Mouse (Mus musculus) heart, embryonic 16.5 days (tissue): ENCODE measurements around the gene Nucb1. TPM values are rescaled to one million over a fixed set of nuclear protein-coding genes. Genes with fewer than 3 reads are reported as not detected.

Source experiments
- ATAC-seq: fragments of 200-750 bp; cut with Nextera tagmentation; replicated peaks from 2 replicates; pipeline ENCODE4 v1.8.0; 2017; ENCODE audit warnings: moderate number of reproducible peaks; ENCODE audit not compliant: insufficient read depth, low FRiP score; ENCODE audit errors: extremely low read depth
- H3K27ac ChIP-seq: fragments of 300-500 bp; sonication (generic); 2 replicates; pipeline ENCODE4 v1.5.1; 2014; ENCODE audit warnings: mild to moderate bottlenecking, low read length, control low read depth, moderate library complexity
- H3K27me3 ChIP-seq: fragments of 300-500 bp; sonication (generic); 2 replicates; pipeline ENCODE4 v1.6.1; 2014; ENCODE audit warnings: low read length, mixed read lengths; ENCODE audit not compliant: control insufficient read depth, insufficient read depth
- H3K36me3 ChIP-seq: fragments of 300-500 bp; sonication (generic); 2 replicates; pipeline ENCODE4 v1.6.1; 2014; ENCODE audit not compliant: control insufficient read depth, insufficient read depth
- H3K4me1 ChIP-seq: fragments of 300-500 bp; sonication (generic); 2 replicates; pipeline ENCODE4 v1.6.1; 2014; ENCODE audit warnings: low read length, mixed read lengths; ENCODE audit not compliant: control insufficient read depth, insufficient read depth
- H3K4me2 ChIP-seq: fragments of 300-500 bp; sonication (generic); 2 replicates; pipeline ENCODE4 v1.6.1; 2014; ENCODE audit warnings: low read depth, mild to moderate bottlenecking, control low read depth, low read length
- H3K4me3 ChIP-seq: fragments of 300-500 bp; sonication (generic); 2 replicates; pipeline ENCODE4 v1.5.1; 2014; ENCODE audit warnings: mild to moderate bottlenecking, control low read depth, low read length
- H3K9ac ChIP-seq: fragments of 300-500 bp; sonication (generic); 2 replicates; pipeline ENCODE4 v1.6.1; 2014; ENCODE audit warnings: low read length, control low read depth
- H3K9me3 ChIP-seq: fragments of 300-500 bp; sonication (generic); replicated peaks from 2 replicates; pipeline ENCODE4 v1.6.1; 2016; ENCODE audit warnings: low read length; ENCODE audit not compliant: control insufficient read depth
- WGBS: fragments of 180-500 bp; shearing (Covaris S2); extraction: QIAGEN DNeasy Blood & Tissue Kit; methylation state at CpG from one replicate; pipeline ENCODE4 v1.1.7; 2014; 5-methylcytosine and 5-hydroxymethylcytosine counted together
- polyA plus RNA-seq: library from polyadenylated mRNA; unstranded; fragments of >200 nt; fragmentation: Nextera tagmentation; extraction: Ambion mirVana; gene quantifications from 2 replicates; pipeline ENCODE4 v1.2.1, GENCODE M21; 2015

The Nucb1 gene
- polyA plus RNA-seq, 1 experiment from 2014 or later, result 156 TPM

DNA sequence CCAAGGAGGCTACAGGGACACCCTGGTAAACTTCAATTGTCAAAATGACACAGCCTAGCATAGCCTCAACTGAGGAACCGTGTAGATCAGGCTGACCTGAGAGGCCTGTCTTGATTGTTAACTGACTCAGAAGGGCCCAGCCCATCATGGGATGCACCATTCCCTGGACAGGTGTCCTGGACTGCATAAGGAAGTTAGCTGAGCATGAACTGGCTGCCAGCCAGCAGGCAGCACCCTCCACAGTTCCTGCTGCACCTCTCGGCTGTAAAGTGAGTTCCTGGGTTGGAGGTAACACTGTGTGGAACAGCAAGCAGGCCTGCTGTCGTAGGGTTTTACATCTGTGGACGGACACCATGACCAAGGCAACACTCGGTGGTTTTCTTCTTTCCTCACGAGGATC, 2.6 kb downstream of the Nucb1 start:
- no peaks in the 10 kb centered on the region for H3K27me3 ChIP-seq
- H3K9me3 ChIP-seq, result no peaks in the 10 kb centered on the region
- H3K9ac ChIP-seq, result no peak overlapping the region
- no peak overlapping the region for H3K27ac ChIP-seq
- no peak overlapping the region for H3K4me3 ChIP-seq
- no peaks in the 10 kb centered on the region for H3K36me3 ChIP-seq
- WGBS, result 81% methylated on average over 6 of the region's 6 CpGs
- H3K4me1 ChIP-seq, result peaks cover 12% of the 10 kb centered on the region
- no peak for ATAC-seq
- H3K4me2 ChIP-seq, result no peak overlapping the region

DNA sequence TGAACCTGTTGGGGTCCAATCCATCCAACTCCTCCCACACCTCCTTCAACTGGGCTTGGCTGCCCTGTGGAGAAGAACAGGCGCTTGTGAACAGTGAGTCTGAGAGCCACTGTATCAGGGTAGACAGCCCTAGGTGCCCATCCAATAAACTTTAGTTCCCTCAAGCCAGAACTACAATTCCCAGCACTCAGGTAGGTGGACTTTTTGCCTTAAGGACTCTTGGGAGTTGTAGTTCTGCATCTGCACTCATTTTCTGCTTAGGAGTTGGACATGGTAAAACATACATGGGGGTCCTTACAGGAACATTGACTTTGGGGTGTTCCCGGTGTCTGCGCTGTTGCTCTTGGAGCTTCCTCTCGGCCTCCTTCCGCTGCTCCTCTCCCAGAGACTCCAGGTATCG, 11.8 kb downstream of the Nucb1 start:
- no peak overlapping the region for H3K4me3 ChIP-seq
- ATAC-seq, result no peak
- H3K4me1 ChIP-seq, result no peaks in the 10 kb centered on the region
- no peak overlapping the region for H3K4me2 ChIP-seq
- H3K9ac ChIP-seq, result no peak overlapping the region
- H3K36me3 ChIP-seq, result peaks cover 33% of the 10 kb centered on the region
- H3K27me3 ChIP-seq, result no peaks in the 10 kb centered on the region
- no peaks in the 10 kb centered on the region for H3K9me3 ChIP-seq
- 95% methylated on average over 6 of the region's 6 CpGs for WGBS
- no peak overlapping the region for H3K27ac ChIP-seq

DNA sequence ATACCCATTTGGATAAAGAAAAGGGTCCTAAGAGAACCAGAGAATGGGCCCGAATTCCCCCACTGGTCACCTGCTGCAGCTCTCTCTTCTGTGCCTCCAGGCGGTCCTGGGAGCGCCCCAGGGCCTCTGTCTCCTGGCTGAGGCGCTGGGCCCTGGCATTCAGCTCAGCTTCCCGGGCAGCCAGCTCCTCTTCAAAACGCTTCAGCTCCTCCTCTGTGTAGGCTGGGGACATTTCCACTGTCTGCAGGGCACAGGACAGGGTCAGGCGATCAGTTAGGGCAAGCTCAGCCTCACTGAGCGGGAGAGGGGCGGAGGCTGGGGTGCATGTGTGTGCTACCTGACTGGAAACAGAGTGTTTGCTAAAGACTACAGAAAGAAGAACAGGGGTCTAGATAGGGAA, 15.7 kb downstream of the Nucb1 start:
- Histone ChIP-seq H3K27me3 (no peaks in the 10 kb centered on the region), H3K27ac (no peak overlapping the region), H3K36me3 (peaks cover 33% of the 10 kb centered on the region), H3K4me2 (no peak overlapping the region), H3K4me1 (peaks cover 5% of the 10 kb centered on the region; the same call in 1 of the 2 replicates), H3K9ac (no peak overlapping the region), H3K4me3 (no peak overlapping the region), H3K9me3 (no peaks in the 10 kb centered on the region)
- WGBS, result 85% methylated on average over 9 of the region's 9 CpGs
- ATAC-seq, result no peak

DNA sequence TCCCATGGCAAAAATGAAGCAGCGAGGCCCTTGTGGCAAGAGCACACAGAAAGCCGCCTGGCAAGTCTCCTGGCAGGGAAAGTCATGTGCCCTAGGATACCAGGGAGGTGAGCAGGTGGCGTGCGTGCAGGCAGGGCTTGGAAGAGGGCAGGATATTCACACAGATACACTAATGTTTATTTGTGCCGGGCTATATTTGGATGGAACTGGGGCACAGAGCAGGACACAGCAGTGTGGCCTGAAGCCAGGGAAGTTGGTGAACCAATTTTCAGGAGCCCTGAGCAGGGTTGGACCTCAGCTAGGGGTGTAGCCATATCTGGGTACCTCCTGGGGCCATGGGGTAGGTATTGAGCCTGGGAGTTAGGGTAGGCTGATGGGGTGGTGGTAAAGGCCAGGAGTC, 17.3 kb downstream of the Nucb1 start:
- no peak; the same call in 1 of the 2 replicates for ATAC-seq
- no peak overlapping the region for H3K4me2 ChIP-seq
- H3K27ac ChIP-seq, result no peak overlapping the region; the same call in 1 of the 2 replicates
- no peaks in the 10 kb centered on the region for H3K9me3 ChIP-seq
- H3K27me3 ChIP-seq, result no peaks in the 10 kb centered on the region
- peaks cover 31% of the 10 kb centered on the region for H3K36me3 ChIP-seq
- H3K4me3 ChIP-seq, result no peak overlapping the region
- H3K4me1 ChIP-seq, result peaks cover 9% of the 10 kb centered on the region; the same call in 1 of the 2 replicates
- no peak overlapping the region for H3K9ac ChIP-seq
- WGBS, result 83% methylated on average over 5 of the region's 5 CpGs

DNA sequence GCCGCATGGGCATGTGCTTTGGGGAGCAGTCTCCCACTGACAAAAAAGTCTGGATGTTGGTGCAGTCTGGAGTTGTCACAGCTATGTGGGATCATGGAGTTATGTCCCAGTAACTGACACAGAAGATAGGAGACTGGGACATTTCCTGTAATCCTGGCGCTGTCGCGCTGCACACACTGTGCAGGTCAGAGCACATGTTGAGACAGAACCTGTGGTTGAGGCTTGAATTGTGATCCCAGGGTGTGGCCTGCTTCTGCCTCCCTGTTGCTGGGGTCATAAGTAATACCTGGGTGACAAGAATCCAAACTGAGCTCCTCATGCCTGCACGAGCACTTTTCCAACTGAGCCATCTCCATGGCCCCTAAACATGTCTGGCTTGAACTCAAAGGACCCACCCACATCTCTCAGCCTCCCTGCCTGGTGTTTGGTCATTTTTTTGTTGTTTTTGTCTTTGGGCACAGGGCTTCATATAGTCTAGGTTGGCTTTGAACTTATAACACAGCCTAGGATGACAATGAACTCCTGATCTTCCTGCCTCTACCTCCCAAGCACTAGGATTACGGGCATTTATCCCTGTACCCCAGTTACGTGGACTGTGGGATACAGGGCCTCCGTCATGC, 17.9 kb downstream of the Nucb1 start:
- Histone ChIP-seq H3K4me2 (no peak overlapping the region), H3K27ac (no peak overlapping the region), H3K36me3 (peaks cover 27% of the 10 kb centered on the region), H3K9ac (no peak overlapping the region), H3K27me3 (no peaks in the 10 kb centered on the region), H3K4me1 (peaks cover 9% of the 10 kb centered on the region; the same call in 1 of the 2 replicates), H3K9me3 (no peaks in the 10 kb centered on the region), H3K4me3 (no peak overlapping the region)
- ATAC-seq, result no peak
- 92% methylated on average over 8 of the region's 8 CpGs for WGBS

DNA sequence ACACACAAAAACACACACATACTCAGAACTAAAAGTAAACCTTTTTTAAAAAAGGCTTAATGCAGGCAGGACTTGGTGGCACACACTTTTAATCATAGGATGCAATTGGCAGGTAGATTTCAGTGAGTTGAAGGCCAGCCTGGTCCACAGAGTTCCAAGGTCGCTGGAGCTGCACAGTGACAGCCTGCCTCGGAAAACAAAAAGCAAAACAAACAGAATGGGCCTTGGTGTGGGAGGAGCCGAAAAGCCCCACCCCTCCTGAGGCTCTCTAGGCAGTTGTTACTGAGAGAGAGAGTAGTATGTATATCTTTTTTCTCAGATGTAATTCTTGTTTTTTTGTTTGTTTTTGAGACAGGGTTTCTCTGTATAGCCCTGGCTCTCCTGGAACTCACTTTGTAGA, 18.9 kb downstream of the Nucb1 start:
- Histone ChIP-seq H3K36me3 (peaks cover 23% of the 10 kb centered on the region), H3K4me2 (no peak overlapping the region; the same call in 1 of the 2 replicates), H3K4me1 (peaks cover 9% of the 10 kb centered on the region; the same call in 1 of the 2 replicates), H3K27ac (no peak overlapping the region), H3K4me3 (no peak overlapping the region), H3K9ac (0 out of 2 replicates have a peak overlapping the region, but pooled peaks have one; percentile 5), H3K9me3 (no peaks in the 10 kb centered on the region), H3K27me3 (no peaks in the 10 kb centered on the region)
- 22% methylated on average over 3 of the region's 3 CpGs for WGBS
- ATAC-seq, result no peak

DNA sequence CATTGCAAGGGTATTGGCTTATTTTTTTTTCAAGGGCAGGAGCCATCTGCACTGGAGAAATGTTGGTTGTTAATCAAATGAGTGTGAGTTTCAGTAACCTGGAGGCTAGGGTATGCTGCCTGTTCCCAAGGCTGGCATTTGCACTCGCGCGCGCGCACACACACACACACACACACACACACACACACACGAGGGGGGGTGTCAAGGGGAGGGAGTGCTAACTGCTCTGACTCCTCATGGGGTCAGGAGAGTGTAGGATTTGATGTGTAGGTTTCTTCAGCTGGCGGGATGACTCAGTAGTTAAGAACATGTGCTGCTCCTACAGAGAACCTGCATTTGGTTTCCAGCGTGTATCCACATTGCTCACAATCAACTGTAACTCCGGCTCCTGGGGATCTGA, 19.4 kb downstream of the Nucb1 start:
- no peak for ATAC-seq
- no peak overlapping the region for H3K27ac ChIP-seq
- H3K4me1 ChIP-seq, result peaks cover 9% of the 10 kb centered on the region; the same call in 1 of the 2 replicates
- no peaks in the 10 kb centered on the region for H3K27me3 ChIP-seq
- H3K4me2 ChIP-seq, result no peak overlapping the region; the same call in 1 of the 2 replicates
- 35% methylated on average over 9 of the region's 9 CpGs for WGBS
- no peaks in the 10 kb centered on the region for H3K9me3 ChIP-seq
- H3K36me3 ChIP-seq, result peaks cover 23% of the 10 kb centered on the region
- no peak overlapping the region for H3K4me3 ChIP-seq
- 0 out of 2 replicates have a peak overlapping the region, but pooled peaks have one; percentile 5 for H3K9ac ChIP-seq

DNA sequence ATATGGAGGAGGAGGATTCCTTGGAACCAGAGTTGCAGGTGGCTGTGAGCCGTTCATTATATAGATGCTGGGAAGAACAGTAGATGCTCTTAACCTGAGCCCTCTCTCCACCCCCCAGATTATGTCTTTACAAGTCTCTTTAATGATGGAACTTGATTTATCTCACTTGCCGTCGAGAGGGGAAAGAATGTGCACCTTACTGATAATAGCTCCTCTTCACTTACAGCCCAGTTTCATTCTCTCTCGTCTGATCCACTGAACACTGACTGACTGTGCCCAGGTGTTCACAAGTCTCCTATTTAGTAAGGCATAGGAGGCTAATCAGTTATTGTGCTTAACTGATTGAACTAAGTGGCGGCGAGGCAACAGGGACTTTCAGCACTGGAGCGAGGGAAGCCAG, 20.6 kb downstream of the Nucb1 start:
- peaks cover 9% of the 10 kb centered on the region; the same call in 1 of the 2 replicates for H3K4me1 ChIP-seq
- 59% methylated on average over 7 of the region's 7 CpGs for WGBS
- peaks cover 17% of the 10 kb centered on the region for H3K36me3 ChIP-seq
- no peak overlapping the region for H3K9ac ChIP-seq
- H3K9me3 ChIP-seq, result no peaks in the 10 kb centered on the region
- no peaks in the 10 kb centered on the region for H3K27me3 ChIP-seq
- no peak overlapping the region for H3K4me3 ChIP-seq
- no peak overlapping the region for H3K27ac ChIP-seq
- H3K4me2 ChIP-seq, result no peak overlapping the region
- no peak for ATAC-seq

DNA sequence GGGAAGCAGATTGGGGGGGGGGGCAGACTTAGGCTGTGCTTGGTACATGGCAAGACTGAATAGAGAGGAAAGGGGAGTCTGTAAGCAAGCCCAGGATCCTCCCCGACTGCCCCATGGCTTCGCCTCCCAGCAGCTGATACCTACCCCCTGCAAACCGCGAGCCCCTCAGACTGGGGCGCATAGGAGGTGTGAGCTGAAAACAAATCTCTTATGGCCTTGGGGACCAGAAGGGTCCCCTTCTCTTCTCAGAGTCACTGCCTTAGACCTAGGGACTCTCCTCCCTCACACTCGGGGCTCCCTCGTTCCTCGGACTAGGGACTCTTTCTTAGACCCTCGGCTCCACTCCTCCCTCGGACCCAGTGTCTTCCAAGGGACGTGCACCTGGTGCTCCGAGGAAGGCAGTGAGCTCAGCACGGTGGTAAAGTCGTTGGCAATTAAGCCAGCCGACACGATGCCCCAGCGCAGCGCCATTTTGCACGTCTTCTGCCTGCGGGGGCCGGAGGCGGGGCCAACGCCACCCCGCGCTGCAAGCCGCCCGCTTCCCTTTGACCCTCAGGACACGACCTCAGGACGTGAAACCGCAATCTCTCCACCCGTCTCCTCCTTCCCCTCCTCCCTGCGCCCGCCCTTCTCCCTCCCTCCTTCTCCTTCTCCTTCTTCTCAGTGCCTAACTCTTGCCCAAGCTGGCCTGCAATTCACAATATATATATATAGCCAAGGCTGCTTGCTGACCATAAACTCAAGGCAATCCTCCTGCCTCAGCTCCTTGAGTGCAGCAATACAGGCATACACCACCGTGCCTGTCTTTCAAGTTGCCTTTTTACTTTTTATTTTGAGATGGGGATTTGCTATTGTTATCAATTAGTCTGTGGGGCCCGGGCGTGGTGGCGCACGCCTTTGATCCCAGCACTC, 21.7 kb downstream of the Nucb1 start, which contains the start of gene Dhdh:
Gene Dhdh (minus strand): TSS at position 513 of the 912 bp plus-strand sequence.
- peak within 1 kb of the TSS; percentile 61 for H3K27ac ChIP-seq
- H3K4me2 ChIP-seq, result peak within 1 kb of the TSS; percentile 77
- WGBS, result 10% methylated on average over 38 of the region's 38 CpGs
- peaks cover 9% of the 10 kb centered on the region; the same call in 1 of the 2 replicates for H3K4me1 ChIP-seq
- H3K9me3 ChIP-seq, result no peaks in the 10 kb centered on the region
- peak within 1 kb of the TSS; percentile 57 for H3K4me3 ChIP-seq
- H3K36me3 ChIP-seq, result peaks cover 7% of the 10 kb centered on the region
- H3K27me3 ChIP-seq, result no peaks in the 10 kb centered on the region
- peak within 1 kb of the TSS; percentile 72 for H3K9ac ChIP-seq
- ATAC-seq, result peak; percentile 64
